Mouse (Mus musculus): ENCODE measurements at regions not wholly inside any gene's neighbourhood (a gene's known extent, or its start where the extent isn't known, plus 50 kb on each side); places are given as distances from the start of the nearest gene placed in this dataset.

- DNase-seq (ENCODE audit: low spot score): no peak
- Histone ChIP-seq H3K9ac (replicated peaks; ENCODE audit: low read depth) (no peak overlapping the region), H3K4me2 (replicated peaks; ENCODE audit: low read depth, low read length) (no peak overlapping the region), H3K27ac (ENCODE audit: low read length) (no peak overlapping the region), H3K9me3 (ENCODE audit: low read length) (no peaks in the 10 kb centered on the region), H3K27me3 (replicated peaks; ENCODE audit: insufficient read depth, low read length) (no peaks in the 10 kb centered on the region), H3K4me1 (ENCODE audit: insufficient read depth, low read depth, low read length) (no peaks in the 10 kb centered on the region), H3K36me3 (ENCODE audit: insufficient read depth, low read length) (no peaks in the 10 kb centered on the region), H3K4me3 (ENCODE audit: low read depth, low read length) (no peak overlapping the region)
- TF ChIP-seq EP300 (IDR thresholded peaks at IDR 0.05): no peak
- no peak for TF ChIP-seq CTCF (IDR thresholded peaks at IDR 0.05)
- WGBS: 81% methylated on average over 7 of the region's 7 CpGs
- ATAC-seq: no peak
Observed at GRCm38 (mm10) chr16:62650856-62651255, 135.8 kb downstream of the Nsun3 start.

- Histone ChIP-seq H3K27me3 (replicated peaks; ENCODE audit: insufficient read depth, low read length) (no peaks in the 10 kb centered on the region), H3K27ac (ENCODE audit: low read length) (no peak overlapping the region), H3K9ac (replicated peaks; ENCODE audit: low read depth) (no peak overlapping the region), H3K4me2 (replicated peaks; ENCODE audit: low read depth, low read length) (no peak overlapping the region), H3K4me1 (ENCODE audit: insufficient read depth, low read depth, low read length) (no peaks in the 10 kb centered on the region), H3K36me3 (ENCODE audit: insufficient read depth, low read length) (no peaks in the 10 kb centered on the region), H3K4me3 (ENCODE audit: low read depth, low read length) (no peak overlapping the region), H3K9me3 (ENCODE audit: low read length) (no peaks in the 10 kb centered on the region)
- ATAC-seq: no peak
- WGBS: 80% methylated on average over 8 of the region's 8 CpGs
- TF ChIP-seq CTCF (IDR thresholded peaks at IDR 0.05): no peak
- no peak for TF ChIP-seq EP300 (IDR thresholded peaks at IDR 0.05)
- DNase-seq (ENCODE audit: low spot score): no peak
Observed at GRCm38 (mm10) chr16:62648326-62648725, 138.3 kb downstream of the Nsun3 start.

GRCm38 (mm10) chr16:62646113-62646512 lies 140.5 kb downstream of the Nsun3 start:
- ATAC-seq: no peak
- no peak overlapping the region for H3K27ac ChIP-seq (ENCODE audit: low read length)
- 68% methylated on average over 1 of the region's 1 CpGs for WGBS
- no peaks in the 10 kb centered on the region for H3K27me3 ChIP-seq (replicated peaks; ENCODE audit: insufficient read depth, low read length)
- H3K9me3 ChIP-seq (ENCODE audit: low read length): no peaks in the 10 kb centered on the region
- H3K4me2 ChIP-seq (replicated peaks; ENCODE audit: low read depth, low read length): no peak overlapping the region
- TF ChIP-seq CTCF (IDR thresholded peaks at IDR 0.05) (peak; percentile 40), EP300 (IDR thresholded peaks at IDR 0.05) (no peak)
- H3K36me3 ChIP-seq (ENCODE audit: insufficient read depth, low read length): no peaks in the 10 kb centered on the region
- no peak overlapping the region for H3K4me3 ChIP-seq (ENCODE audit: low read depth, low read length)
- H3K4me1 ChIP-seq (ENCODE audit: insufficient read depth, low read depth, low read length): no peaks in the 10 kb centered on the region
- DNase-seq (ENCODE audit: low spot score): no peak
- H3K9ac ChIP-seq (replicated peaks; ENCODE audit: low read depth): no peak overlapping the region

- Histone ChIP-seq H3K4me2 (replicated peaks; ENCODE audit: low read depth, low read length) (no peak overlapping the region), H3K4me1 (ENCODE audit: insufficient read depth, low read depth, low read length) (no peaks in the 10 kb centered on the region), H3K27ac (ENCODE audit: low read length) (no peak overlapping the region), H3K9me3 (ENCODE audit: low read length) (no peaks in the 10 kb centered on the region), H3K27me3 (replicated peaks; ENCODE audit: insufficient read depth, low read length) (no peaks in the 10 kb centered on the region), H3K4me3 (ENCODE audit: low read depth, low read length) (no peak overlapping the region), H3K36me3 (ENCODE audit: insufficient read depth, low read length) (no peaks in the 10 kb centered on the region), H3K9ac (replicated peaks; ENCODE audit: low read depth) (no peak overlapping the region)
- WGBS: 81% methylated on average over 10 of the region's 10 CpGs
- TF ChIP-seq EP300 (IDR thresholded peaks at IDR 0.05) (no peak), CTCF (IDR thresholded peaks at IDR 0.05) (no peak)
- ATAC-seq (no peak), DNase-seq (ENCODE audit: low spot score) (no peak)
Observed at GRCm38 (mm10) chr16:62642859-62643403, 143.7 kb downstream of the Nsun3 start.

- H3K9ac ChIP-seq (replicated peaks; ENCODE audit: low read depth): no peak overlapping the region
- no peak overlapping the region for H3K4me2 ChIP-seq (replicated peaks; ENCODE audit: low read depth, low read length)
- H3K36me3 ChIP-seq (ENCODE audit: insufficient read depth, low read length): no peaks in the 10 kb centered on the region
- DNase-seq (ENCODE audit: low spot score) (no peak), ATAC-seq (no peak)
- H3K4me3 ChIP-seq (ENCODE audit: low read depth, low read length): no peak overlapping the region
- H3K27ac ChIP-seq (ENCODE audit: low read length): no peak overlapping the region
- H3K9me3 ChIP-seq (ENCODE audit: low read length): no peaks in the 10 kb centered on the region
- no peaks in the 10 kb centered on the region for H3K4me1 ChIP-seq (ENCODE audit: insufficient read depth, low read depth, low read length)
- H3K27me3 ChIP-seq (replicated peaks; ENCODE audit: insufficient read depth, low read length): no peaks in the 10 kb centered on the region
- WGBS: 67% methylated on average over 6 of the region's 6 CpGs
- no peak for TF ChIP-seq CTCF (IDR thresholded peaks at IDR 0.05)
- TF ChIP-seq EP300 (IDR thresholded peaks at IDR 0.05): no peak
Observed at GRCm38 (mm10) chr16:62623938-62624337, 162.7 kb downstream of the Nsun3 start.

- DNase-seq (ENCODE audit: low spot score): no peak
- Histone ChIP-seq H3K9ac (replicated peaks; ENCODE audit: low read depth) (no peak overlapping the region), H3K4me2 (replicated peaks; ENCODE audit: low read depth, low read length) (no peak overlapping the region), H3K27ac (ENCODE audit: low read length) (no peak overlapping the region), H3K27me3 (replicated peaks; ENCODE audit: insufficient read depth, low read length) (no peaks in the 10 kb centered on the region), H3K4me3 (ENCODE audit: low read depth, low read length) (no peak overlapping the region), H3K9me3 (ENCODE audit: low read length) (no peaks in the 10 kb centered on the region), H3K4me1 (ENCODE audit: insufficient read depth, low read depth, low read length) (no peaks in the 10 kb centered on the region), H3K36me3 (ENCODE audit: insufficient read depth, low read length) (no peaks in the 10 kb centered on the region)
- ATAC-seq: no peak
- 81% methylated on average over 5 of the region's 5 CpGs for WGBS
- TF ChIP-seq EP300 (IDR thresholded peaks at IDR 0.05) (no peak), CTCF (IDR thresholded peaks at IDR 0.05) (no peak)
Observed at GRCm38 (mm10) chr16:62610873-62611272, 175.7 kb downstream of the Nsun3 start.

- Histone ChIP-seq H3K36me3 (ENCODE audit: insufficient read depth, low read length) (no peaks in the 10 kb centered on the region), H3K4me2 (replicated peaks; ENCODE audit: low read depth, low read length) (no peak overlapping the region), H3K9ac (replicated peaks; ENCODE audit: low read depth) (no peak overlapping the region), H3K4me1 (ENCODE audit: insufficient read depth, low read depth, low read length) (no peaks in the 10 kb centered on the region), H3K4me3 (ENCODE audit: low read depth, low read length) (no peak overlapping the region), H3K9me3 (ENCODE audit: low read length) (no peaks in the 10 kb centered on the region), H3K27me3 (replicated peaks; ENCODE audit: insufficient read depth, low read length) (no peaks in the 10 kb centered on the region), H3K27ac (ENCODE audit: low read length) (no peak overlapping the region)
- no peak for ATAC-seq
- 80% methylated on average over 3 of the region's 3 CpGs for WGBS
- no peak for DNase-seq (ENCODE audit: low spot score)
- TF ChIP-seq CTCF (IDR thresholded peaks at IDR 0.05): no peak
- no peak for TF ChIP-seq EP300 (IDR thresholded peaks at IDR 0.05)
Observed at GRCm38 (mm10) chr16:62608617-62609016, 178.0 kb downstream of the Nsun3 start.
